Mouse (Mus musculus): ENCODE data around the gene Cib1. TPM values are rescaled to one million over a fixed set of nuclear protein-coding genes. Genes with fewer than 3 reads are reported as not detected.

The Cib1 gene
- polyA plus RNA-seq, 1 experiment: 35.9 TPM

DNA sequence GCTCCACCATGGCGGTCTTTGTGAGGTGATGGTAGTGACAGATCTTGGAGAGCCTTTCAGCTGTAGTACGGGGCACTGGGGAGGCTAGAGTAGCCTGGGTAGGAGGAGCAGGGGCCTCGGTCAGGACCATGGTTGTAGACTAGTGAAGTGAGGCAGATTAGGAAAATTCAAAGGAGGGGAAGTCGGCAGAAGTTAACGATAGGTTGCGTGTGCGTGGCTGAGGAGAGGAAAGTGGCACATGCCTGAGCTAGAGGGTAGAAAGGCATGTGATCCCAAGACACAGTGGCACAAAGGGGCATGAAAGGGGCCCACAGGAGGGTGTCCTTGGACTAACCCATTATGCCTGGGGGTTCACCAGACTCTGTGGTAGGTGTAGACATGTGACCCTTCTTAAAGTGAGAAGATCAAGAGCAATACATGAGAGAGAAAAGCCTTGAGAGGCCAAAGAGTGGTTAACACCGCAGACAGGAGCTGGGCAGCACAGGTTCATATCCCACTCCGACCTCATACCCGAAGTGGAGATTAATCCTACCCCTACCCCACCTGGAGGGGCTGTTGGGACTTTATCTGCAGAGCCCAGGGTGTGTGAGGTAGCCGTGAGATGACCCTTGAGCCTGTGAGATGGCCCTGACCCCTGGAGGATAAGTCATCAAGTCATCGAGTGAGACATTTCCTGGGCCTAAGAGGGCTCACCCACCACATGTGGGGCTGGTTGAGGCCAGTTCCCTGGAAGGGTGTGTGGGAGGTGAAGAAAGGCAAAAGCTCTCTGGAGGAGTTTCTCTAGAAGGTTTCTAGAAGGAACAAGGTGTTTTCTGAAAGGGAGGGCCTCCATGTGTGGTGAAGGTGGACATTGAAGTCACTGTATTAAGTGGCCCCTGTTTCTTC is 26.7 kb downstream of the Cib1 start:
- no peak overlapping the region for H3K4me3 ChIP-seq (ENCODE audit: insufficient read depth, low read length)
- peaks cover 17% of the 10 kb centered on the region for H3K4me1 ChIP-seq (ENCODE audit: control insufficient read depth, insufficient read depth, low read length)
- TF ChIP-seq POLR2A (IDR thresholded peaks at IDR 0.05; ENCODE audit: extremely low read depth, insufficient read depth, low read length) (no peak), CTCF (IDR thresholded peaks at IDR 0.05; ENCODE audit: extremely low read depth, insufficient read depth, low read length) (no peak)
- no peak overlapping the region for H3K27ac ChIP-seq (ENCODE audit: insufficient read depth, low read length)

DNA sequence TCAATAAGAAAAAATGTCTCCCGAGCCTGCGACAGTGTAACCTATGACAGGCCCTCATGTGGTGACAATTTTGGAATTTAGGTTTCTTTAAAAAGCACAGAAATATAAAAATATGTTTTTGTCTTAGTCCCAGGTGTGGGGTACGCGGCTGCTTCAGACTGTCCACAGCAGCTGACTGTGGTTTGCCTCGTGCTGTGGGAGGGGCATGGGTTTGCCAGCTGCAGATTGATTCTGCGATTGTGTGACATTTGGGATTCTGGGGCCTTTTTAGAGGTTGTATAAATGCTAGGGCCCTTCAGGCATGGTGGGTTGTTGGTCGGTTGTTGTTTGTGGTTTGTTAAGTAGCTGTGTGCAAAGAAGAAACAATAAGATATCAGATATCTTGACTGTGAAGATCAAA is 27.7 kb downstream of the Cib1 start:
- Histone ChIP-seq H3K27ac (ENCODE audit: insufficient read depth, low read length) (no peak overlapping the region), H3K4me3 (ENCODE audit: insufficient read depth, low read length) (no peak overlapping the region), H3K4me1 (ENCODE audit: control insufficient read depth, insufficient read depth, low read length) (peaks cover 16% of the 10 kb centered on the region)
- no peak for TF ChIP-seq POLR2A (IDR thresholded peaks at IDR 0.05; ENCODE audit: extremely low read depth, insufficient read depth, low read length)
- no peak for TF ChIP-seq CTCF (IDR thresholded peaks at IDR 0.05; ENCODE audit: extremely low read depth, insufficient read depth, low read length)

GRCm38 (mm10) chr7:80204362-80204761 is 28.3 kb downstream of the Cib1 start:
- TF ChIP-seq POLR2A (IDR thresholded peaks at IDR 0.05; ENCODE audit: extremely low read depth, insufficient read depth, low read length): no peak
- TF ChIP-seq CTCF (IDR thresholded peaks at IDR 0.05; ENCODE audit: extremely low read depth, insufficient read depth, low read length): no peak
- Histone ChIP-seq H3K4me1 (ENCODE audit: control insufficient read depth, insufficient read depth, low read length) (peaks cover 16% of the 10 kb centered on the region), H3K27ac (ENCODE audit: insufficient read depth, low read length) (no peak overlapping the region), H3K4me3 (ENCODE audit: insufficient read depth, low read length) (no peak overlapping the region)

DNA sequence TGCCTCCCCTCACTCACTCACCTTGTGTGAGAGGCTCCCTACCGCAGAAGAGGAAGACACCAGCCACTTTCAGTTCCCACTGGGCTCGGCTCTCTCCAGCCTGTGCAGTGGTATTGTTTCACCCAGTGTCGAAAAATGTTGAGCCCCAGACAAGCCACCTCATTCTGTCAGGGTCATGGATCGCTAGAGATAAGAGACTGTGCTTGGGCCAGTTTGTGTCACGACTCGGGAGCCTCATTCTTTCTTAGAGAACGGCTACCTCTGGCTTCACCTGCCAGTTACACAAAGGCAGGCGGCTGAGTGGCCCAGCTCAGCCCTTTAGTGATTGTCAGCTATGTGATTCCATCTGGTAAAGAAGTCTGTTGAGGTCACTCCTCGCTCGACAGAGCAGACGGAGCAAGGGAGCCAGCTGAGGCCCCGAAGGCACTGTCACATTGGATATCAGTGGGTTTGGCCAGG is 28.9 kb downstream of the Cib1 start:
- Histone ChIP-seq H3K4me1 (ENCODE audit: control insufficient read depth, insufficient read depth, low read length) (peaks cover 15% of the 10 kb centered on the region), H3K4me3 (ENCODE audit: insufficient read depth, low read length) (no peak overlapping the region), H3K27ac (ENCODE audit: insufficient read depth, low read length) (no peak overlapping the region)
- TF ChIP-seq POLR2A (IDR thresholded peaks at IDR 0.05; ENCODE audit: extremely low read depth, insufficient read depth, low read length): no peak
- TF ChIP-seq CTCF (IDR thresholded peaks at IDR 0.05; ENCODE audit: extremely low read depth, insufficient read depth, low read length): no peak

DNA sequence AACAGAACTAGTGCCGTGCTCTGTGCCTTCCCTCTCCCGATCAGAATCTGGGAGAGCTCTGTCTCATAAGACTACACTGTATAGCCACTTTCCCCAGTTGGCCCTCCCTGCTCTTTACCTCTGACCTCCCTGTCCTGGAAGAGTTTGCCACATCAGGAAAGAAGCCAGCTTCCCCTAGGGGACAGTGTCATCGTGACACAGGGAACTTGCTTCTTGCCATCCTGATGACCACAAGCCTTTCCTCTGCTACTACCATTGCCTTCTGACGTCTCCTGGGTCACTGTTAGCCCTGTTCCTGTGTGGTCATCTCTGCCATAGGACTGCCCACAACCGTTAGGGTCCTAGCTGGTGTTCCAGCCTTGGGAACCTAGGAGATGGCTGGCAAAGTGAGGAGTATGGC is 29.7 kb downstream of the Cib1 start:
- Histone ChIP-seq H3K4me3 (ENCODE audit: insufficient read depth, low read length) (no peak overlapping the region), H3K4me1 (ENCODE audit: control insufficient read depth, insufficient read depth, low read length) (peaks cover 14% of the 10 kb centered on the region), H3K27ac (ENCODE audit: insufficient read depth, low read length) (no peak overlapping the region)
- no peak for TF ChIP-seq POLR2A (IDR thresholded peaks at IDR 0.05; ENCODE audit: extremely low read depth, insufficient read depth, low read length)
- no peak for TF ChIP-seq CTCF (IDR thresholded peaks at IDR 0.05; ENCODE audit: extremely low read depth, insufficient read depth, low read length)

- H3K27ac ChIP-seq (ENCODE audit: insufficient read depth, low read length): no peak overlapping the region
- peaks cover 14% of the 10 kb centered on the region for H3K4me1 ChIP-seq (ENCODE audit: control insufficient read depth, insufficient read depth, low read length)
- TF ChIP-seq CTCF (IDR thresholded peaks at IDR 0.05; ENCODE audit: extremely low read depth, insufficient read depth, low read length): no peak
- TF ChIP-seq POLR2A (IDR thresholded peaks at IDR 0.05; ENCODE audit: extremely low read depth, insufficient read depth, low read length): no peak
- no peak overlapping the region for H3K4me3 ChIP-seq (ENCODE audit: insufficient read depth, low read length)
Measured at GRCm38 (mm10) chr7:80201888-80202540, 30.6 kb downstream of the Cib1 start.

DNA sequence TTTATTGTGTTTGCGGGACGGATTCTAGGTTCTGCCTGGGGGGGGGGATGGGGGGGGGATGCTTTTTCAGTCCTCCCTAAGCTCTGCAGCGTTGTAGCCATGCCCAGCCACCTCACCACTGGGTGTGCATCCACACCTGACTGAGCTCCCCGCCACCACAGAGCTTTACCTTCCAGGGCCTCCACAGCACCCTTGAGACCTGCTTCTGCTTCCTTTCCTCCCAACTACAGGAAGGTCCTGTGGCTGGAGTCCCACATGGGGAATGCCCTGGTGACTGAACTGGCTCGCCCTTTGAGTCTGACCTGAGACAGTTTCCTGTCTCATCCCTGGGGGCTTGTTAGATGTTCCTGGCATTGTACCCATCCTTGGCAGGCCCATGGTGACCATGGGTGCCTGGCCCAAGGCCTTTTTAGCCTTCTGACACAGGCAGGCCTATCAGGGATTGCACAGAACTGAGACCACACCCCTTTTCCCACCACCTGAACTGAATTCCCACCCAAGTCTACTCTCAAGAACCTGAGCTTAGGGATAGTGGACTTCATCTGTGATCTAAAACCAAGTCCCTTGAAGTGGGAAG is 31.6 kb downstream of the Cib1 start:
- no peak overlapping the region for H3K4me3 ChIP-seq (ENCODE audit: insufficient read depth, low read length)
- H3K27ac ChIP-seq (ENCODE audit: insufficient read depth, low read length): no peak overlapping the region
- TF ChIP-seq CTCF (IDR thresholded peaks at IDR 0.05; ENCODE audit: extremely low read depth, insufficient read depth, low read length) (no peak), POLR2A (IDR thresholded peaks at IDR 0.05; ENCODE audit: extremely low read depth, insufficient read depth, low read length) (no peak)
- H3K4me1 ChIP-seq (ENCODE audit: control insufficient read depth, insufficient read depth, low read length): peaks cover 12% of the 10 kb centered on the region

DNA sequence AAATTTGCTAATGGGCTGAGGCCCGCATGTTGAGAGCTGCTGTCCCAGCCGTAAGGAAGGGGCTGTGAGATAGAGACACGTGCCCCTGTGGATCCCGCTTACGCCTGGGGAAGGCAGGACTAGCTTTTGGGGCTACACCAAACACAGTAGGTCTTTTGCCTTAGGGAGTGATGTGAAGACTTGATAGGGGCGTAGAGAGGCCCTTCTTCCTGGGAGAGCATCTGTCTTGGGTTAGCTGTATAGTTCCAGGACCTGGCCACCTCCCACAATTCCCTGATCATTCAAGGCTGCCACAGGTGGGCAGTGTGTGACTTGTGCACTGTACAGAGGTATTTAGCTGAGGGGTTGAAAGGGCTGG is 32.0 kb downstream of the Cib1 start:
- Histone ChIP-seq H3K27ac (ENCODE audit: insufficient read depth, low read length) (no peak overlapping the region), H3K4me1 (ENCODE audit: control insufficient read depth, insufficient read depth, low read length) (peaks cover 12% of the 10 kb centered on the region), H3K4me3 (ENCODE audit: insufficient read depth, low read length) (no peak overlapping the region)
- no peak for TF ChIP-seq CTCF (IDR thresholded peaks at IDR 0.05; ENCODE audit: extremely low read depth, insufficient read depth, low read length)
- TF ChIP-seq POLR2A (IDR thresholded peaks at IDR 0.05; ENCODE audit: extremely low read depth, insufficient read depth, low read length): no peak

DNA sequence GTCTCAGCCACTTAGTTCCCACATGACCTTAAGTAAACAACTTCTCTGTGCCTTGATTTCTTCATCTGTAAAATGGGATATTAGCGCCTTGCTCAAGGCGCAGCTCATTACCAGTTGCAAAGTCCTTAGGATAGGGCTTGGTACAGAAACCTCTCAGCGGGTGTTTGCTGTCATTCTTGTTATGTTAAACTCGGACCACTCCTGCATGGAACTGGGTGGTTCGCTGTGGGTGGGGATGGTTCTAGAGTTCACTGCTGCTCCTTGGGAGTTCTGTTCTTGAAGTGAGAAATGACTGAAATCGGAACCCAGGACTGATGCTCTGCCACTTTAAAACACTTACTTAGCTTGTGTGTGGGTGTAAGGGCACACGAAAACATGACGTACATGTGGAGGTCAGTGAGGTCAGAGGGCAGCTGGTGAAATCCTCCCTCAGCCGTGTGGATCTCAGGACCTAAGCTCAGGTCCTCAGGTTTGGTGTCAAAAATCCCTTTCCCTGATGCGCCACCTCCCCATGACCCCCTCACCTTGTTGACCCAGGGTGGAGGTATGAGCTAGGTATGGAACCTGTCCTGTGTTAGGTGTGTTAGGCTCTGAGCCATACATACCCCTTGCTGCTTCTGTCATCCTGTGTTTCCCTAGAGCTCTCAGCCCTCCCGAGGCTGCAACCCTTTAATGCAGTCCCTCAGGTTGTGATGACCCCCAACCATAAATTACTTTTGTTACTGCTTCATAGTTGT is 32.6 kb downstream of the Cib1 start:
- Histone ChIP-seq H3K27ac (ENCODE audit: insufficient read depth, low read length) (no peak overlapping the region), H3K4me1 (ENCODE audit: control insufficient read depth, insufficient read depth, low read length) (peaks cover 12% of the 10 kb centered on the region), H3K4me3 (ENCODE audit: insufficient read depth, low read length) (peak overlapping the region; percentile 79; the same call in 1 of the 2 replicates)
- TF ChIP-seq POLR2A (IDR thresholded peaks at IDR 0.05; ENCODE audit: extremely low read depth, insufficient read depth, low read length) (no peak), CTCF (IDR thresholded peaks at IDR 0.05; ENCODE audit: extremely low read depth, insufficient read depth, low read length) (no peak)
